Mouse (Mus musculus): ENCODE measurements around the gene Morn4.

GRCm38 (mm10) chr19:42135070-42135469 lies 48.9 kb upstream of the Morn4 start:
- TF ChIP-seq MAX (IDR thresholded peaks at IDR 0.05; ENCODE audit: low read depth) = no peak
- no peak for TF ChIP-seq TCF3 (IDR thresholded peaks at IDR 0.05; ENCODE audit: insufficient read length, low read depth)
- no peak for TF ChIP-seq POLR2A (IDR thresholded peaks at IDR 0.05; ENCODE audit: insufficient read length, low read depth)
- no peak for TF ChIP-seq TCF12 (IDR thresholded peaks at IDR 0.05; ENCODE audit: insufficient read depth, poor library complexity, severe bottlenecking)
- no peak for TF ChIP-seq USF1 (IDR thresholded peaks at IDR 0.05; ENCODE audit: low read depth)
- no peak for TF ChIP-seq CEBPB (IDR thresholded peaks at IDR 0.05; ENCODE audit: insufficient read depth, poor library complexity, severe bottlenecking)
- TF ChIP-seq POLR2AphosphoS2 (IDR thresholded peaks at IDR 0.05; ENCODE audit: insufficient read length, low read depth) = no peak
- no peak for TF ChIP-seq MYOD1 (IDR thresholded peaks at IDR 0.05; ENCODE audit: control insufficient read depth in 1 of 3, insufficient read length in 2 of 3, low read depth in 2 of 3)
- no peak for TF ChIP-seq E2F4 (IDR thresholded peaks at IDR 0.05; ENCODE audit: insufficient read depth)
- no peak for TF ChIP-seq MYOG (IDR thresholded peaks at IDR 0.05; ENCODE audit: control insufficient read depth in 1 of 3, insufficient read depth in 1 of 3, insufficient read length in 2 of 3, low read depth in 2 of 3)
- TF ChIP-seq REST (IDR thresholded peaks at IDR 0.05; ENCODE audit: insufficient read depth, insufficient read length) = no peak
